Mouse (Mus musculus) yolk sac, embryonic 10.5 days (tissue): ENCODE data around the gene Spata48.

Source experiments
- DNase-seq: peaks from one replicate; pipeline ENCODE4 v3.0.0-alpha.2; 2017; ENCODE audit warnings: low spot score

Spata48 gene

GRCm38 (mm10) chr11:11536295-11536694 lies 74.4 kb downstream of the Spata48 start:
- no peak for DNase-seq

- DNase-seq, result no peak
Observed at GRCm38 (mm10) chr11:11545948-11546347, 84.1 kb downstream of the Spata48 start.

- DNase-seq, result no peak
Observed at GRCm38 (mm10) chr11:11546903-11547511, 85.1 kb downstream of the Spata48 start.

DNA sequence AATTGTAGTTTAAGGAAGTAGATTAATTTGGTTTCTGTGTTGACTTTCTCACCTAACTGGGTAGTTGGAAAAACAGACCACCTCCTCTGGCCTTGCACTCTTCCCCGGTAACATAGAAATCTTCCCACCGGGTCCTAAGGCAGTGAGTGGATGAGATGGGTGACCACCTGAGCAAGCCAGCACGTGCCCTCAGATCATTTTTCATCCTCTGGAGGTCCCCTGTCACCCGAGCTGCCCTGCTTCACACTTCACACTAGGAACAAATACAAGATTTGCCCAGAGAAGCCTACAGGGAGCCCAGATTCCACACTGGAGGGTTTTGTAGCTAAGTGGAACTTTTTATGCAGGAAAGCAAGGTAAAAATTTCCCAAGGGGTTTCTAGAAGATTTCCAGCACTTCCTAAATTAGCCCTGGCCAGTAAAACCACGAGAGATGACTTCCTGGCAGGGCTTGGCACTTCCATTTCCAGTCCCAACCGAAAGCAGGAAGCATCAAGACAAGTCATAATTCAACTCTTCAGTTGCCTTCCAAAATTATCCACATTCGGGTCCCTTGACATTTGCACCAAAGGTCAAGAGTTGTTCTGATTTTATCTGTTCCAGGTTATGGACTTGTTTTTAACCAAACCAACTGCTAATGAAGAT lies 85.8 kb downstream of the Spata48 start:
- DNase-seq, result no peak

GRCm38 (mm10) chr11:11555563-11555962 lies 93.7 kb downstream of the Spata48 start:
- no peak for DNase-seq

DNA sequence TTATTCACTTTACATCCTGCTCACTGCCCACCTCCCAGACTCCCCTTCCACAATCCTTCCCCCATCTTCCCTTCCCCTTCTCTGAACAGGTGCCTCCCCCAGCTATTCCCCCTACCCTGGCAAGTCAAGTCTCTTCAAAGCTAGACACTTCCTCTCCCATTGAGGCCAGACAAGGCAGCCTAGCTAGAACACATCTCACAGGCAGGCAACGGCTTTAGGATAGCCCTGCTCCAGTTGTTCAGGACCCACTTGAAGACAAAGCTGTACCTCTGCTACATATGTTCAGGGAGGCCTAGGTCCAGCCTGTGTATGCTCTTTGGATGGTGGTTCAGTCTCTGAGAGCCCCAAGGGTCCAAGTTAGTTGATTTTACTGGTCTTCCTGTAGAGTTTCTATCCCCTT lies 94.3 kb downstream of the Spata48 start:
- DNase-seq, result no peak

DNA sequence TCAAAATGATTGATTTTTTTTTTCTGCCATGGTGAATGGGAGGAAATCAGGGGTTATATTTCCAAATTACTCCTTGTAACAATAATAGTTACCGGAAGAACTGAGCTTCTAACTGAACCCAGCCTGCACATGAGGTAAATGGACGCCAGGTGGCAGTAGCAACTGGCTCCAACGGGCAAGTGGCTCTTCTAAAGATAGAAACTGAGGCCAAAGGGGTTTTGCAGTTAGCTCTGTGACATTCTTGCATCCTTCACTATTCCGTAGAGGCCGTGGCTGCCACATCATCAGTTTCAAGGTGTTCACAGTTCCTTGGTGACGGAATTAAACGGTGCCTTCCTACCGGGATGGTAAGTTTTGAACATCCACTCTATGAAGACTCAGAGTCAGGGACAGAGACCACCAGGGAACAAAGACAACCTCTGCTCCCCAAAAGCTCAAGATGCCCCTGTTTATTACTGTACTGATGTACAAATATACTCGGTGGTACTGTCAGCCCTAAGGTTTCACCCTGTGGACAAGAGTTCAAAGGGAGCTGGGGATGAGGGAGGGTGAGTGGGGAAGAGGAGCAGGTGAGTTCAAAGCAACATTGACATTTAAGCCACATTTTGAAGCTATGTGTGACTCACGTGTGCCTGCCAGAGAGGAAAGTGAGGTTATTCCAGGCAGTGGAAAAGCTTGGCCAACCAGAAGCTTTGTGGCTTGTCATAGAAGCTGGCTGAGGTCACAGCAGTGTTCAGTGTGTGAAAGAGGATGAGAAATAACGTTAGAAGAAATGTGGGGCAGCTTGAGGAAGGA lies 95.5 kb downstream of the Spata48 start:
- no peak for DNase-seq

DNA sequence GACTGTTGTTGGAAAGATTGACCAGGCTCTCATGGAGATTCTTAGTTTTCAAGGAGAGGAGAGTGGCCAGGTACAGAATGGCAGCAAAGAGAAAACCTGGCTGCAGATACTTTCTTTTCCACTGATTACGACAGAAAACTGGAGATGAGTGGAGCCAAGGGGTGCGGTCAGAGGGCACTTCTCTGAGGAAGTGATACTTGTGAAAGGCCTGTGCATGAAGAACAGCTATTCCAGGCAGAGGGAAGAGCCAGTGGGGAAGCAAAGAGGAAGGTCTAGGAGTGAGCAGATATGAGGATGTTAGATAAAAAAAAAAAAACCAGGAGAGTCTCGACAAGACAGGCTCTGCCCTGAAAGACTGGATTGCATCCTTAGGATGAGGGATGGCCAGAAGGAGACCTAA lies 96.8 kb downstream of the Spata48 start:
- DNase-seq, result no peak

GRCm38 (mm10) chr11:11559099-11559686 lies 97.3 kb downstream of the Spata48 start:
- DNase-seq, result no peak

DNA sequence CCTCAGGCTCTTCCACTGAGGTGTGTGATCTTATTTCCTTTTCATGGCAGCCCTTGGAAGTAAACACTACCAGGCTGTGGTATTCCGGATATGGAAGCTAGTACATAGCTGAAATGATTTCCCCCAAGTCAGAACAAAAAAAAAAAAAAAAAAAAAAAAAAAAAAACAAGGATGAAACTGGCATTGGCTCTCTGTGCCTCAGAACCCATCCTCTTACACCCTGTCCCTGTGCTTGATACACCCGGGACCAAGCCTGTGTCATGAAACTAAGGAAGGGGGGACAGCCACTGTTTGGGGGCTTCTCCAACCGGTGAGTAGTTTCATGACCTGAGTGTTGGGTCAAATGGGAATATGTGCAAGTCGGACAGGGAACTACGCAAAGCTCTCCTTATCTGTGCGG lies 99.2 kb downstream of the Spata48 start:
- DNase-seq, result no peak

- DNase-seq, result no peak
Observed at GRCm38 (mm10) chr11:11564266-11565044, 102.6 kb downstream of the Spata48 start.
